Mouse (Mus musculus): ENCODE measurements around the gene Clca3a2. TPM values are rescaled to one million over a fixed set of nuclear protein-coding genes. Genes with fewer than 3 reads are reported as not detected.

Clca3a2 gene
- total RNA-seq (2023): not detected

GRCm38 (mm10) chr3:144819219-144819618 is at the start of gene Clca3a2:
Clca3a2 (minus strand) TSS chr3:144819494.

GRCm38 (mm10) chr3:144849014-144849556 is 29.8 kb upstream of the Clca3a2 start, which contains the start of gene Clca3b:
Clca3b (minus strand) TSS chr3:144849357.

GRCm38 (mm10) chr3:144760592-144761309 is 58.5 kb downstream of the Clca3a2 start, which contains the start of gene Clca3a1:
Clca3a1 (minus strand) TSS chr3:144760977.

Other genes starting within 250 kb of the Clca3a2 start
- gene Hs2st1, start 249.3 kb downstream of the Clca3a2 start, total RNA-seq (2023): 10 to 100 TPM in 1 of 2 experiments, 1 to 10 TPM in 1; 8.2 to 10.3 TPM
- gene Selenof, start 249.2 kb downstream of the Clca3a2 start, total RNA-seq (2023): 100 to 1,000 TPM; 122 to 135 TPM
- 100 to 1,000 TPM; 171 to 179 TPM for gene Sh3glb1, start 99.2 kb downstream of the Clca3a2 start, total RNA-seq (2023)
- gene Clca3a1, start 58.5 kb downstream of the Clca3a2 start, total RNA-seq (2023): under 1 TPM; 0.26 to 0.58 TPM
- gene Clca3b, start 29.9 kb upstream of the Clca3a2 start, total RNA-seq (2023): not detected
- gene Clca4b, start 113.0 kb upstream of the Clca3a2 start, total RNA-seq (2023): not detected
- not detected for gene Clca4a, start 155.6 kb upstream of the Clca3a2 start, total RNA-seq (2023)
- gene Clca1, start 213.3 kb upstream of the Clca3a2 start, total RNA-seq (2023): not detected

Data from neutrophil, adult 59 days (primary cell).